Mouse (Mus musculus) large intestine, adult 2 months (tissue): ENCODE measurements around the gene Evi5. TPM values are rescaled to one million over a fixed set of nuclear protein-coding genes. Genes with fewer than 3 reads are reported as not detected.

Experiments used
- DNase-seq: peaks from one replicate; pipeline ENCODE4 v3.0.0-alpha.2; 2012; ENCODE audit warnings: low read depth, low spot score
- WGBS: fragments of 180-500 bp; shearing (Covaris S2); methylation state at CpG from one replicate; pipeline ENCODE4 v1.1.7; 2018; 5-methylcytosine and 5-hydroxymethylcytosine counted together
- polyA plus RNA-seq: library from polyadenylated mRNA; depleted of rRNA; stranded (reverse); fragments of >200 nt; gene quantifications from 2 replicates; pipeline ENCODE4 v1.2.3, GENCODE M21; 2012

Gene Evi5
- polyA plus RNA-seq, 1 experiment, result 4.5 TPM

DNA sequence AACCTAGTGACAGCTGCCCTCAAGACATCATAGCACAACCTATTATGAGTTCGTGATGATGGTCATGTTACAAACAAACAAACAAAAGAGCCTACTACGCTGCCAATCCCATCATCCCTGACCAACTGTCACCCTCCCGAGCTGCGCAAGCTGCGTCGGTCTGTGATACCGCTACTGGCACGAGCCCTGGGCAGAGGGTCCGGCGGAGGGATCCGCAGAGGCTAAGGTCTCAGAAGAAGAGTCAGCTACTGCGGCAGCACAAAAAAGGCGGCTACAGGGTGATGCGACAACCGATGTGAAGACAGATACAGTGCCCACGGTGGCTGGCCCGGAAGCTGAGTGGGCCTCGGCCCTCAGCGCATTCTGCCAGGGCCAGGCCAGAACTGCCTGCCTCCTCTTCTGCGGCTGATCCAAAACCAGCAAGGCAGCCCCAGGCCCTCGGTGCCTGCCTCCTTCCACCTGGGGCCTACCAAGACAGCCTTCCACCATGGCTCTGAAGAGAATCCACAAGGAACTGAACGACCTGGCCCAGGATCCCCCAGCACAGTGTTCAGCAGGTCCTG lies 44.8 kb downstream of the Evi5 start, which contains the start of gene Ube2d2b:
Gene Ube2d2b (plus strand): TSS at position 102 of the 563 bp plus-strand sequence.
- WGBS, result 96% methylated on average over 22 of the region's 22 CpGs
- no peak for DNase-seq

DNA sequence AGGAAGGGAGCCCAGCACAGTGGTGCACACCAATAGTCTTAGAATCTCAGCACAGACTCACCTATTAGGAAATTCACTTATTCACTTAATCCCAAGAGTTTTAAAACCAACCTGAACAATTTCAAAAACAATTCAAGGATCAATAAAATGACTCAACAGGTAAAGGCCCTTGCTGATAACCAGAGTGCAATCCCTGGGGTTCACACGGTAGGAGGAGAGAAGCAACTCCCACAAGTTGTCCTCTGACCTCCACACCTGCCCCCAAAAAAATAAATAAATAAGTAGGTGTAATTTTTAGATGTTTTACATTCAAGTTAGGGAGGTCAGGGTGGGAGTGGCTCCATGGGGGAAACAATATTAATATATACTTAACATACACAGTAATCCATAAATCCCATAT lies 52.4 kb downstream of the Evi5 start:
- DNase-seq, result no peak
- WGBS, result 44% methylated on average over 1 of the region's 1 CpGs

DNA sequence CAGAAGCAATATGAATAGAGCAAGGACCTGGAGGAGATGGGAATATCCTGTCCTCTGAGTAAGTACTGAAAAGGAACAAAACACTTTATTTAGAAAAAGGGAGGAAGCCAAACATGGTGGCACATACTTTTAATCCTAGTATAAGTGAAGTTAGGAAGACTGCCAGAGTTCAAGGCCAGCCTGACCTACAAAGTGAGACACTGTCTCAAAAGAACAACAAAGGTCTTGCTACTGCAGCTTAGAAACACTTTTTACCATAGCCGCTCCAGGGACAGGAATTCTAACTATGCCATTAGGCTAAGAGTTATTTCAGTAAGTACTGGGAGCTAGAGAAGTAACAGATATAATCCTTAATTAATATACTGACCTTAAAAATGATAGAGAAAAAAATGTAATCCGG lies 60.3 kb downstream of the Evi5 start:
- DNase-seq, result no peak
- WGBS, result 90% methylated on average over 2 of the region's 2 CpGs

GRCm38 (mm10) chr5:107807496-107807895 lies 67.4 kb downstream of the Evi5 start:
- no peak for DNase-seq

DNA sequence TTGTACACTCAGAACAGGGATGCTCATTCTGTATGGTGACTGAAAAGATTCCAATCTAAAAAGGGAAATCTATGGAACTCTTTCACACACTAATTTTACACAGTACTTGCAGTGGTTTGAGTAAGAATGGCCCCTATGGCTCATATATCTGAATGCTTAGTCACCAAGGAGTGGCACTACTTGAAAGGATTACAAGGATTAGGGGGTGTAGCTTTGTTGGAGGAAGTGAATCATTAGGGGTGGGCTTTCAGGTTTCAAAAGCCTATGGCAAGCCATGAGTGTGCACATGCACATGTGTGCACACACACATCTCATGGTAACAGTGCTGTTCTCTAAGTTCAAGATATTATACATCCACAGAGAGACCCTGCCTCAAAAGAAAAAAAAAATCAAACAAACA lies 72.3 kb downstream of the Evi5 start:
- DNase-seq, result no peak

More at GRCm38 (mm10) chr5:107807496-107807895, 67.4 kb downstream of the Evi5 start:
- WGBS, result 65% methylated on average over 4 of the region's 4 CpGs

DNA sequence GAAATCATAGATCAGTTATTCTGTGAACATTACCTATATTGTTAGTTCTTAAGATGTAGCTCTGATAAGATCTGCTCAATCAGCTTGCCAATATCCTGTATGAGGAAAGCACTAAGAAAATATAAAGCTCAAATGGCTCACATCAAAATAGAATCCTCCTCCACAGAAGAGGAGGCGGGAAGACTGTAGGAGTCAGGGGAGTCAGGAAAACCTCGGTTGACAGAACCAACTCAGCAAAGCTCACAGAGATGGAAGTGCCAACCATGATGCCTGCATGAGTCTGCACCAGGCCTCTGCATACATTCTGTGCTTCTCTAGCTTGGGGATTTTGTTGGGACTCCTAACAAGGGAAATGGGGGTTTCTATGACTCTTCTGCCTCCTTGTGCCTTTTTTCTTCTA lies 73.7 kb downstream of the Evi5 start:
- WGBS, result 87% methylated on average over 2 of the region's 2 CpGs

GRCm38 (mm10) chr5:107798290-107798689 lies 76.6 kb downstream of the Evi5 start:
- DNase-seq, result no peak
- WGBS, result 95% methylated on average over 6 of the region's 6 CpGs

More for the DNA sequence above, 73.7 kb downstream of the Evi5 start:
- no peak for DNase-seq

GRCm38 (mm10) chr5:107793927-107794326 lies 81.0 kb downstream of the Evi5 start:
- WGBS, result 48% methylated on average over 2 of the region's 2 CpGs
- DNase-seq, result no peak

GRCm38 (mm10) chr5:107793258-107793657 lies 81.6 kb downstream of the Evi5 start:
- no peak for DNase-seq
- WGBS, result 39% methylated on average over 3 of the region's 3 CpGs

DNA sequence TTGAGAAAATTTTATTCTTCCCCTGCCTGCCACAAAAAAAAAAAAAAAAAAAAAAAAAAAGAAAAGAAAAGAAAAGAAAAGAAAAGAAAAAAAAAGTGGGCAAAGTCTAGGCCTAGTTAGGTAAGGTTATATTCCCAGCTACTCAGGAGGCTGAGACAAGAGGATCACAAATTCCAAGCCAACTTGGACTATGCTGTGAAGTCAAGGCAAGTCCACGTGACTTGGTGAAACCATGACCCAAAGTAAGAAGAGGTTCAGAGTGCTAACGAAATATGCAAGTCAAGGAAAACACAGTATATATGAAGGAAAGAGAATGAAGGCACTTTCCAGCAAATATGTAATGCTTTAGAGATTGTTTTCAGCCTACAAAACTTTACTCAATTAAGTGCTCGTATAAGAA lies 82.4 kb downstream of the Evi5 start:
- 94% methylated on average over 3 of the region's 3 CpGs for WGBS
- DNase-seq, result no peak

- no peak for DNase-seq
- WGBS, result 89% methylated on average over 2 of the region's 2 CpGs
Measured at GRCm38 (mm10) chr5:107791966-107792365, 82.9 kb downstream of the Evi5 start.

DNA sequence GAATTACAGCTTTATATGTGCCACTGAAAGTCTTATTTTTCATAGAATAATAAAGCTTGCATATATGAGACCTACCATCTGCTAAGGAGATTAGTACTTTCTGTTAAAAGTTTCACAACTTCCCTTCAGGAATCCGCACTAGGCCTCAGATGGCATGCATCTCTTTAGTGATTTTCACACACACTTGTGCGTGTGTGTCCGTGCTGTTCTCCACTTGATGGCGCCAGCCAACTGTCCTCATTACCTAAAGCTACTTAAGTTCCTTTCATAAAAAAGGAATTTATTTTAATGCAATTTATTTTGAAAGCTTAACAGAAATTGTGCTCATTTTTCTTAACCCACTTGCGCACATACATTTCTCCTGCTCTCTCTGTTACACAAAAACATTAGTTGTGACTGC lies 85.4 kb downstream of the Evi5 start:
- no peak for DNase-seq
- WGBS, result 68% methylated on average over 5 of the region's 5 CpGs

DNA sequence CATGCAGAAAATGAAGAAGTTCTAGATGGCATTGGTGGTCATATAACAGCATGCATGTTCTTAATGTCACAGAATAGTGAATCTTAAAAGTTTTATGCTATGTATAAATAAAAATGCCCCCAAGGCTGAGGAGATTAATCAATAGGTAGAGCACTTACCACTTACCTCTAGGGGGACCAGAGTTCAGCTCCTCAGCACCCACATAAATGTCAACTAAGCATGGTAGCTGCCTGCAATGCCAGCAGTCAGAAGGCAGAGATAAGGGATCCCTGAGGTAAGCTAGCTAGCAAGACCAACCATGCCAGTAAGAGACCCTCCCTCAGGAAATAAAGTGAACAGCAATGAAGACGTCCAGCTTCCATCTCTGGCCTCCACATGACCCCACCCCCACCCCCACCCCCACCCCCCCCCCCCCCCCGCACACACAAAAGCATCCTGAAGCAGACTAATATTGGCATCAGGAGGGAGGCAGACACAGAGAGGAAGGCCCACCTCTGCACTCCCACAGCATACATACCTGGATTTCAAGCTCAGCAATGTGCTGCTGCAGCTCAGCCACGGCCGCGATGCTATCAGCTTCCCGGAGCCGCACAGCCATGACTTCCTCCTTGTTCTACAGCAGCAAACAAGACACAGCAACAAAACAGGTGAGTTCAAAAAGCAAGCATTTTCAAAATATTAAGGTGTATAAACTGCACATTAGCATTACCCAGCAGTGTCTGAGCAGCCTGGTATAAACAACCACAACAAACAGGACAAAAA lies 87.0 kb downstream of the Evi5 start:
- 92% methylated on average over 7 of the region's 7 CpGs for WGBS
- DNase-seq, result no peak

GRCm38 (mm10) chr5:107782360-107782759 lies 92.5 kb downstream of the Evi5 start:
- DNase-seq, result no peak
- WGBS, result 96% methylated on average over 1 of the region's 1 CpGs

DNA sequence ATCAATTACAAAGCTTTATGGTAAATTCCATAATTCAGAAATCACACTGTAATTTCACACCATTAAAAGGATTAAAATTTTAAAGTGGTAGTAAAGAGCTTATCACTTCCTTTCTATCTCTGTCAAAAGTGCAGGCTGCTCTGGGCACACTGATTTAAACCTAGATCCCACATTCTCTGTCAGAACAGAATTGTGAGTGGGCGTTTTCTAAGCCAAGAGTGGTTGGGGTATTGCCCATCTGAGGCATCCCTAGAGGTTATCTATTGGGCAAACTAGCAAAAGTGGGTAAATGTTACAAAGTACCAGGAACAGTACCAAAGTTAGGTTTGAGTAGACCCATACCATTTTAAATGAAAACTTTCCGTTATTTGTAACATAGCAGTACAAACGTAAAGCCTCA lies 96.1 kb downstream of the Evi5 start:
- 81% methylated on average over 3 of the region's 3 CpGs for WGBS
- DNase-seq, result no peak

- DNase-seq, result no peak
- WGBS, result 75% methylated on average over 1 of the region's 1 CpGs
Measured at GRCm38 (mm10) chr5:107777545-107777830, 97.4 kb downstream of the Evi5 start.

DNA sequence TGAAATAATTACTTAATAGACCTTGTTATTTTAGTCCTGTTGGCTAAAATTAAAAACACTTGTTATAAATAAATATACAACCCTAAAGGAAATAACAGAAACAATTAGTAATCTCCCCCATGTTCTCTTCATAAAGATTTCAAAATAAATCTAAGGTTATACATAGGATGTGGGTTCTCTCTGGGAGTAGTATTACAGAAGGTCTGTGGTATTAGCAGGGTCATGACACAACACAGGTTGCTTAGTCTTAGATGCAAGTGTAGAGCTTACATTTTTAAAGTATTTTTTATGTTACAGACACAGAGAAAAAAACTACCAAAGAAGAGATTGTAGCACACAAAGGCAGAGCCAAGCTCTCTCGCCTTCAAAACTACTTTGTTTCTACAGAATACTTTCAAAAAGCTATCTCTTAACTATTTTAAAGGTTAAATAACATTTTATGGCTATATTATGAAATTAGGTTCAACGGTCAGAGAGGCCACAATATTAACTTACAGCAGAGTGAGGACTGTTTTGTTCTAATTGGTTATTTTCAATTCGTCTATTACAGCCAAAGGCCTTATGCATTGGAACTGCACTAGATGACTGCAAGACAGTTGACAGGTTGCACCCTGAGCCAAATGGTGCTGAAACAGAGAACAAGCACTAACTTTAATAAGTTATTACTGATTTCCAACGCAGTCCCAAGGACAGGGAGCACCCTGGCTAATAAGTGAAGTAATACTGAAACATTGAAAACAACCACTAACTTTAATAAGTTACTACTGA lies 97.9 kb downstream of the Evi5 start:
- WGBS, result 54% methylated on average over 4 of the region's 4 CpGs
- DNase-seq, result no peak

DNA sequence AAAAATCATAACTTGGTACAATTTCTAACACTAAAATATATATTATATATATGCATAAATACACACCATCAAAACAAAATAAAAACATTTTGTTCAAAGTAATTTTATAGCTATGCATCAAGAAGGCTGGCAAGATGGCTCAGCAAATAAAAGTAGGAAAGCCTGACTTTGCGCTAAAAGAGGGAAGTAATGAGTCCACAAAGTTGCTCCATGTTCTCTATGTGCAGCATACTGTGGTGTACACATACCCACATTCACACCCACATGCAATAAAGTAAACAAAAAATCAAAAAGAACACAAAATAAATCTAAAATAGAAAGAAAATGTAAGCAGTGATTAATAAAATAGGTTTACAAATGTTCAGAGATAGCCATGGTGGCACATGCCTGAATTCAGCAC lies 99.0 kb downstream of the Evi5 start:
- 93% methylated on average over 1 of the region's 1 CpGs for WGBS
- DNase-seq, result no peak

- no peak for DNase-seq
- 77% methylated on average over 5 of the region's 5 CpGs for WGBS
Measured at GRCm38 (mm10) chr5:107772049-107772448, 102.9 kb downstream of the Evi5 start.

GRCm38 (mm10) chr5:107768224-107768623 lies 106.7 kb downstream of the Evi5 start:
- whole genome bisulfite sequencing, result 100% methylated on average over 1 of the region's 1 CpGs
- DNase-seq, result no peak

DNA sequence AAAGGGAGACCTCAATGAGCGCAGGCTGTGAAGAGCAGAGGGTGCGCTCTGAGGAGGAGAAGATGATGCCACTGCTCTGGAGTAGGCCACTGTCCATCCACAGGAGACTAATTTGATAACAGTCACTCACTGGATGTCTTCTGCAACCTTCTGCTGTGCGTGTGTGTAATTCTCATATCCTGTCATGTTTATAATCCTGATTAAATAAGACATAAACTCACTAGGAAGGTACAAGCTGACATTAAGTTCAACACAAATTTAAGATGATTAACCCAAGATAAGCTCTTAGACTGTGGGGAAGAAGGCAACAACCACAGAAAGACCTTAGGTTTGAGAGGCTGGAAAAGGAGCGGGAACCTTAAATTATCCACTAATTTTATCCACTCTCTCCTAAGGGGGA lies 109.0 kb downstream of the Evi5 start:
- 91% methylated on average over 4 of the region's 4 CpGs for WGBS
- DNase-seq, result no peak
